Mouse (Mus musculus) ES-E14 (cell line): ENCODE results near the gene Trim17. TPM values are rescaled to one million over a fixed set of nuclear protein-coding genes. Genes with fewer than 3 reads are reported as not detected.
A peak's percentile ranks its signal among the peaks of the same experiment; 100 is the strongest.

Experiments
- DNase-seq: peaks from one replicate; pipeline ENCODE4 v3.0.0-alpha.2; 2013; ENCODE audit warnings: low read depth, low spot score
- H3K27ac ChIP-seq: 2 replicates; pipeline ENCODE4 v1.5.1; 2012; ENCODE audit warnings: low read depth, mild to moderate bottlenecking, low read length, moderate library complexity, mixed read lengths; ENCODE audit not compliant: poor library complexity, insufficient read depth, severe bottlenecking
- H3K36me3 ChIP-seq: 2 replicates; pipeline ENCODE4 v1.6.1; 2012; ENCODE audit warnings: mild to moderate bottlenecking, low read length, moderate library complexity, mixed read lengths; ENCODE audit not compliant: control insufficient read depth, poor library complexity, insufficient read depth, severe bottlenecking
- H3K4me1 ChIP-seq, 2 experiments: fragments of 150-350 bp in 1 of 2; sonication (generic) in 1 of 2; 2 replicates each; pipeline ENCODE4 v1.6.1; 2012; ENCODE audit warnings: low read length in 2 of 2, mild to moderate bottlenecking in 1 of 2, mixed read lengths in 1 of 2; ENCODE audit not compliant: control insufficient read depth in 2 of 2, insufficient read depth in 2 of 2, poor library complexity in 1 of 2
- H3K4me3 ChIP-seq, 2 experiments: fragments of 150-350 bp in 1 of 2; sonication (generic) in 1 of 2; 2 replicates each; pipeline ENCODE4 v1.5.1; 2012; ENCODE audit warnings: low read length in 2 of 2, low read depth in 1 of 2, mild to moderate bottlenecking in 1 of 2, mixed read lengths in 1 of 2; ENCODE audit not compliant: insufficient read depth in 1 of 2, poor library complexity in 1 of 2, severe bottlenecking in 1 of 2
- H3K9ac ChIP-seq: 2 replicates; pipeline ENCODE4 v1.6.1; 2012; ENCODE audit warnings: low read depth, mild to moderate bottlenecking, low read length, mixed read lengths; ENCODE audit not compliant: poor library complexity, insufficient read depth, severe bottlenecking
- H3K9me3 ChIP-seq: fragments of 150-350 bp; sonication (generic); 2 replicates; pipeline ENCODE4 v1.6.1; 2012; ENCODE audit warnings: low read depth, mild to moderate bottlenecking, low read length; ENCODE audit not compliant: control insufficient read depth, insufficient read depth
- CHD2 ChIP-seq: IDR thresholded peaks from 2 replicates; pipeline ENCODE4 v1.6.1; 2014; ENCODE audit warnings: mild to moderate bottlenecking, low read depth, low read length, inconsistent platforms
- HCFC1 ChIP-seq: IDR thresholded peaks from 2 replicates; pipeline ENCODE4 v1.6.1; 2012; ENCODE audit warnings: low read length, inconsistent platforms, borderline replicate concordance; ENCODE audit not compliant: insufficient read depth
- MAFK ChIP-seq: IDR thresholded peaks from 2 replicates; pipeline ENCODE4 v1.6.1; 2014; ENCODE audit warnings: mild to moderate bottlenecking, low read depth, low read length, inconsistent platforms; ENCODE audit not compliant: insufficient read depth
- ZC3H11A ChIP-seq: IDR thresholded peaks from 2 replicates; pipeline ENCODE4 v1.6.1; 2012; ENCODE audit warnings: low read depth, mild to moderate bottlenecking, inconsistent platforms, low read length, borderline replicate concordance
- ZNF384 ChIP-seq: IDR thresholded peaks from 2 replicates; pipeline ENCODE4 v1.6.1; 2012; ENCODE audit warnings: low read depth, low read length, inconsistent platforms
- in situ Hi-C, 2 experiments: fragments of 600-800 bp; cut with MboI; formaldehyde crosslinking; loops; one replicate each; pipeline ENCODE4 v1.15.1; 2025; ENCODE audit warnings: low sequenced_read_pairs in 2 of 2, inconsistent platforms in 1 of 2; ENCODE audit not compliant: unreplicated experiment in 2 of 2
- total RNA-seq: library from RNA; depleted of rRNA; stranded (reverse); fragments of 300-350 nt; gene quantifications from 2 replicates; pipeline ENCODE4 v1.2.3, GENCODE M21; 2012

The Trim17 gene
- total RNA-seq, 1 experiment: 0.40 TPM

DNA sequence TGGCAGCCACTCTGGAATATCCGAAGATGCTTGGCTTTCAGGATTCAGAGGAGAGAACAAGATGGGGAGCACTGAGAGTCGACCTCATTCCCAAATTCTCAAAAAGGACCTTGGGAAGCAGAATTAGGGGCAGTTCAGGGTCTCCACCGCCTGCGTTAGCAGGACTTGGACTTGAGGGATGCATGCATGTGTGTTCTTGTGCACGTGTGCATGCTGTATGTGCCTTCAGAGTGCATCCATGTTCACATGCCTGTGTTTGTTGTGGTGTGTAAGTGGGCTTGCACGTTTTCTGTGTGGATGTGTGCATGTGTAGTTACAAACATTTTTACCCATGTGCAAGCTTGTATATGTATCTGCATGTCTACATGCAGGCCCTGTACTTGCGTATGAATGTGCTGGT, 9.7 kb downstream of the Trim17 start:
- no peak overlapping the region for H3K4me3 ChIP-seq
- H3K27ac ChIP-seq: no peak overlapping the region
- in situ Hi-C loops: no loop called here
- H3K4me1 ChIP-seq: peaks cover 0 to 13% of the 10 kb centered on the region in 2 experiments; a peak in 2 of 4 replicates
- H3K36me3 ChIP-seq: no peaks in the 10 kb centered on the region
- no peak overlapping the region for H3K9ac ChIP-seq
- DNase-seq: no peak
- H3K9me3 ChIP-seq: no peaks in the 10 kb centered on the region
- no peak for TF ChIP-seq ZC3H11A
- TF ChIP-seq ZNF384: no peak
- no peak for TF ChIP-seq HCFC1

DNA sequence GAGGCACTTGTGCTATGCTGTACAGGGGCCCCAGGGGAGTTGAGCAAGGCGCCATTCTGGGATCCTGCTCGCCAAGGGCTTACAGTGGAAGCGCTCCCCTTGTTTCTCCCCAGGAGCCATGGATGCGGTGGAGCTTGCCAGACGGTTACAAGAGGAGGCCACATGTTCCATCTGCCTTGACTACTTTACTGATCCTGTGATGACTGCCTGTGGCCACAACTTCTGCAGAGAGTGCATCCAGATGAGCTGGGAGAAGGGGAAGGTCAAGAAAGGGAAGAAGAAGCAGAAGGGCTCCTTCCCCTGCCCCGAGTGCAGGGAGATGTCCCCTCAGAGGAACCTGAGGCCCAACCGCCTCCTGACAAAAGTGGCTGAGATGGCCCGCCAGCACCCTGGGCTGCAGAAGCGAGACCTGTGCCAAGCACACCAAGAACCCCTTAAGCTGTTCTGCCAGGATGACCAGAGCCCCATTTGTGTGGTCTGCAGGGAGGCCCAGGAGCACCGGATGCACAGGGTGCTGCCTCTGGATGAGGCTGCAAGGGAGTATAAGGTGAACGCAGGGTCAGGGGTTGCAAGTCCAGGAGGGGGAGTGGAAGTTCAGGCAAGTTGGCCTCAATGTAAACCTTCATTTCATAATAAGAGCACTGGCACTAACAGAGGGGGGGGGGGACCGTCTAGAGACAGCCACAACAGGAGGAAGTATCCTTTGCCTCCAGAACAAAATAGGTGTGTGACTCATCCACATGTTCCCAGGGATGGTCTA, 10.7 kb downstream of the Trim17 start:
- H3K9me3 ChIP-seq: no peaks in the 10 kb centered on the region
- H3K27ac ChIP-seq: no peak overlapping the region
- H3K9ac ChIP-seq: no peak overlapping the region
- no peaks in the 10 kb centered on the region for H3K36me3 ChIP-seq
- in situ Hi-C loops: no loop called here
- TF ChIP-seq MAFK: no peak
- 0 out of 2 replicates have a peak, but pooled peaks have one; percentile 21 for TF ChIP-seq HCFC1
- TF ChIP-seq ZC3H11A: peak; percentile 24; the same call in 1 of the 2 replicates
- peak overlapping the region in 1 of 2 experiments; percentile 50; a peak in 1 of 4 replicates for H3K4me3 ChIP-seq
- DNase-seq: no peak
- peaks cover 0 to 15% of the 10 kb centered on the region in 2 experiments; a peak in 2 of 4 replicates for H3K4me1 ChIP-seq

DNA sequence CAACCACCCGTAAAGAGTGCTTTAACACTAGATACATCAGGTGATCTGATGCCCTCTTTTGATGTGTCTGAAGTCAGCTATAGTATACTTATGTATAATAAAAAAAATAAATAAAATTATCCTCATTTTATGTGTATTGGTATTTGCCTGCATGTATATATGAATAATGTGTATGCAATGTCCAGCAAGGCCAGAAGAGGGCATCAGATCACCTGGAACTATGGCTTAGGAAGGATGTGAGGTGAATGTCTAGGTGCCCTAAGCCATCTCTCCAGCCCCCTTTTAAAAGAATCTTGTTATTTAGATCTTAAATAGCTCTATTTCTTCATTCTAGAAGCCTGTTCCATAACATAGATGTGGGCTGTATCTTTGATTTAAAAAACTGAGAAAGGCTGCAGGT, 12.9 kb downstream of the Trim17 start:
- no peak for TF ChIP-seq ZNF384
- TF ChIP-seq ZC3H11A: no peak
- no peak for TF ChIP-seq CHD2
- no peak for TF ChIP-seq HCFC1
- TF ChIP-seq MAFK: no peak
- peaks cover 2 to 24% of the 10 kb centered on the region in 2 experiments; a peak in 2 of 4 replicates for H3K4me1 ChIP-seq
- DNase-seq: no peak

DNA sequence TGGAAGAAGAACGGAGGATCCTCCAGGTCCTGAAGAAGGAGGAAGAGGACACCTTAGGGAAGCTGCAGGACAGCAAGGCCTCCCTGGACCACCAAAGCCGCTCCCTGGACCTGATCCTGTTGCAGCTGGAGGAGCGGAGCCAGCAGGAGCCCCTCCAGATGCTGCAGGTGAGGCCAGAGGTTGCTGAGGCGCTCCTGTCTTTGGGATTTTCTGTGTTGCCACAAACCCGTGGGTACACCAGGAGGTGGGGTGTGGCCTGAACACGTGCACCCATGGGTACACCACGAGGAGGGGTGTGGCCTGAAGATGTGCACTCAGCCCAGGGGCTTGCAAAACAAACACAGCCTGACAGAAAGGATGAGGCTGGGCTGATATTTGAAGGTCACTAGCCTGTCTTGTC, 14.1 kb downstream of the Trim17 start:
- H3K36me3 ChIP-seq: no peaks in the 10 kb centered on the region
- peaks cover 2 to 24% of the 10 kb centered on the region in 2 experiments; a peak in 2 of 4 replicates for H3K4me1 ChIP-seq
- no peak overlapping the region for H3K27ac ChIP-seq
- H3K9ac ChIP-seq: no peak overlapping the region
- TF ChIP-seq CHD2 (no peak), HCFC1 (no peak), ZNF384 (no peak), ZC3H11A (no peak), MAFK (no peak)
- in situ Hi-C loops: no loop called here
- DNase-seq: no peak
- H3K4me3 ChIP-seq: no peak overlapping the region
- no peaks in the 10 kb centered on the region for H3K9me3 ChIP-seq

More for the DNA sequence above, 12.9 kb downstream of the Trim17 start:
- in situ Hi-C loops: no loop called here
- Histone ChIP-seq H3K9ac (no peak overlapping the region), H3K9me3 (no peaks in the 10 kb centered on the region), H3K27ac (no peak overlapping the region), H3K36me3 (no peaks in the 10 kb centered on the region), H3K4me3 (no peak overlapping the region)

DNA sequence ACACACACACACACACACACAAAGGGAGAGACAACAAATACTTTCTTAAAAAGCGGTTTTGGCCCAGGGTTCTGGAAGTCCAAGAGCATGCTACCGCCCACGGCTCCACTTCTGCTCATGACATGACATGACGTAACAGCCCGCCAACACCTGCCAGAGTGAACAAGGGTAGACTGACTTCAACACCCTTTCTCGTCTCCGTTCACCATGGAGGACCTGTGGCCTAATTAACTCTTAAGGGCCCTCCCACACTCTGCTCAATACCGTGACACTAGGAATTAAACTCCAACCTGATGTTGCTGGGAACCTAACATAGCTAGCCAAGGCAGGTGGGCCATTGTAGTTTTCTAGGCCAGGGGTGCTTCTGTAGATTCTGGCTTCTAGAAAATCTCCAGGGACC, 14.5 kb downstream of the Trim17 start:
- Histone ChIP-seq H3K9ac (no peak overlapping the region), H3K4me1 (peaks cover 2 to 24% of the 10 kb centered on the region in 2 experiments; a peak in 2 of 4 replicates), H3K9me3 (no peaks in the 10 kb centered on the region), H3K4me3 (no peak overlapping the region), H3K36me3 (no peaks in the 10 kb centered on the region), H3K27ac (no peak overlapping the region)
- DNase-seq: no peak
- in situ Hi-C loops: no loop called here
- TF ChIP-seq CHD2 (no peak), MAFK (no peak), HCFC1 (no peak), ZNF384 (no peak), ZC3H11A (no peak)
